Mouse (Mus musculus): ENCODE measurements at regions not wholly inside any gene's neighbourhood (a gene's known extent, or its start where the extent isn't known, plus 50 kb on each side); places are given as distances from the start of the nearest gene placed in this dataset.

DNA sequence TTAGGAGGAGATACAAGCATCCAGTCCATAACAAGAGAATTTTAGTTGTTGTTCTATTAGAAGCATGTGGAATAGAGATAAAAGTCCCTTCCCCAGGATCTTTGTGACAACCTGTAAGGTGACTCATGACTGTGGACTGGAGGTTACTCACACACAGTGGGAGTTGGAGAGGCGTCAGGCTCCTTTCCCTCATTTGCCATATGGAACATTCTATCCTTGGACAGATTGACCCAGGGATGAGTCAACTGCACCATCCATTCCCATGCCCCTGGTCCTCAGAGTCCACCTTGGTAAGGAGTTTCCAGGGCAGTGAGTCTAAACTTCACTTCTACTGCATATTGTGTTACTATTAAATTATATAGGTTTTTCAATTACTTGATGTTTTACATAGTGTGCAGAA lies 444.9 kb upstream of the Mon1b start:
- Histone ChIP-seq H3K36me3 (no peaks in the 10 kb centered on the region), H3K4me3 (no peak overlapping the region), H3K9ac (no peak overlapping the region), H3K4me2 (no peak overlapping the region), H3K9me3 (no peaks in the 10 kb centered on the region), H3K27me3 (no peaks in the 10 kb centered on the region), H3K4me1 (no peaks in the 10 kb centered on the region), H3K27ac (no peak overlapping the region)
- no peak for ATAC-seq (ENCODE audit: insufficient number of reproducible peaks, insufficient read depth, low FRiP score, low TSS enrichment, low read depth)
- WGBS: 85% methylated on average over 1 of the region's 1 CpGs

DNA sequence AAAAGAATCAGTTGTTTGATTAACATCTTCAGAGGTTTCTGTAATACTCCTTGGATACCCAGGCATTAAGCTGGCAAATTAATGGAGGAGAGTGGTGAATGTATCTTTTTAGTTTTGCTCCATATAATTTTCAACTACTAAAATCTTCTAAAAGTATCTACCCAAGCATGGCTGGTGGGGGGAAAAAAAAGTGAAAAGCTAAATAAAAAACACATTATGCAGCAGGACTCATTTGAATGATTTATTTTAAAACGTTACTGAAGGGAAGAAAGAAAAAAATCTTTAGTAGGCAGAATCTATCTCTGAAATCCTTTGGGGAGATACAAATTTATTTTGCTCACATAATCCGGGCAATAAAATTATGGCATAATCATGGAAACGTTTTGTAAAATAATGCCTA lies 443.9 kb upstream of the Mon1b start:
- no peak overlapping the region for H3K4me3 ChIP-seq
- no peak overlapping the region for H3K9ac ChIP-seq
- 61% methylated on average over 3 of the region's 3 CpGs for WGBS
- no peaks in the 10 kb centered on the region for H3K27me3 ChIP-seq
- H3K36me3 ChIP-seq: no peaks in the 10 kb centered on the region
- ATAC-seq (ENCODE audit: insufficient number of reproducible peaks, insufficient read depth, low FRiP score, low TSS enrichment, low read depth): no peak
- H3K4me2 ChIP-seq: no peak overlapping the region
- no peaks in the 10 kb centered on the region for H3K4me1 ChIP-seq
- H3K27ac ChIP-seq: no peak overlapping the region
- no peaks in the 10 kb centered on the region for H3K9me3 ChIP-seq

Measured in embryonic facial prominence, embryonic 13.5 days (tissue).